Mouse (Mus musculus) hindbrain, embryonic 14.5 days (tissue): ENCODE data around the gene Mboat7. TPM values are rescaled to one million over a fixed set of nuclear protein-coding genes. Genes with fewer than 3 reads are reported as not detected.
A peak's percentile ranks its signal among the peaks of the same experiment; 100 is the strongest.

Experiments used
- ATAC-seq: fragments of 200-750 bp; cut with Nextera tagmentation; 2 replicates; pipeline ENCODE4 v1.8.0; 2017; ENCODE audit warnings: moderate number of reproducible peaks, mild to moderate bottlenecking, moderate TSS enrichment, moderate library complexity; ENCODE audit not compliant: low FRiP score
- DNase-seq: peaks from one replicate; pipeline ENCODE4 v3.0.0-alpha.2; 2015; ENCODE audit warnings: low spot score
- H3K27ac ChIP-seq: fragments of 300-500 bp; sonication (generic); 2 replicates; pipeline ENCODE4 v1.5.1; 2014; ENCODE audit warnings: mild to moderate bottlenecking, moderate library complexity
- H3K27me3 ChIP-seq: fragments of 300-500 bp; sonication (generic); 2 replicates; pipeline ENCODE4 v1.6.1; 2014; ENCODE audit warnings: mild to moderate bottlenecking, low read length, mixed read lengths; ENCODE audit not compliant: control insufficient read depth, insufficient read depth
- H3K36me3 ChIP-seq: fragments of 300-500 bp; sonication (generic); replicated peaks from 2 replicates; pipeline ENCODE4 v1.6.1; 2014; ENCODE audit not compliant: control insufficient read depth, insufficient read depth
- H3K4me1 ChIP-seq: fragments of 300-500 bp; sonication (generic); replicated peaks from 2 replicates; pipeline ENCODE4 v1.6.1; 2014; ENCODE audit warnings: antibody characterized with exemption, low read length, mixed read lengths; ENCODE audit not compliant: control insufficient read depth, insufficient read depth
- H3K4me2 ChIP-seq: fragments of 300-500 bp; sonication (generic); replicated peaks from 2 replicates; pipeline ENCODE4 v1.6.1; 2014; ENCODE audit warnings: mild to moderate bottlenecking, moderate library complexity
- H3K4me3 ChIP-seq: fragments of 300-500 bp; sonication (generic); replicated peaks from 2 replicates; pipeline ENCODE4 v1.5.1; 2014; ENCODE audit warnings: mild to moderate bottlenecking, low read length
- H3K9ac ChIP-seq: fragments of 300-500 bp; sonication (generic); 2 replicates; pipeline ENCODE4 v1.6.1; 2014
- H3K9me3 ChIP-seq: fragments of 300-500 bp; sonication (generic); 2 replicates; pipeline ENCODE4 v1.6.1; 2016; ENCODE audit warnings: low read length; ENCODE audit not compliant: control insufficient read depth
- WGBS: fragments of 180-500 bp; shearing (Covaris S2); extraction: QIAGEN DNeasy Blood & Tissue Kit; methylation state at CpG from one replicate; pipeline ENCODE4 v1.1.7; 2014; 5-methylcytosine and 5-hydroxymethylcytosine counted together
- microRNA-seq: library from miRNA; unstranded; fragments of <30 nt; microRNA quantifications from one replicate; pipeline ENCODE4, GENCODE M21; 2016
- polyA plus RNA-seq: library from polyadenylated mRNA; unstranded; fragments of >200 nt; fragmentation: Nextera tagmentation; extraction: Ambion mirVana; gene quantifications from 2 replicates; pipeline ENCODE4 v1.2.1, GENCODE M21; 2014

Gene Mboat7
- polyA plus RNA-seq, 1 experiment from 2014 or later = 80.4 TPM

GRCm38 (mm10) chr7:3630478-3630815 lies 62.9 kb downstream of the Mboat7 start:
- peak overlapping the region; percentile 80 for H3K4me2 ChIP-seq
- H3K4me1 ChIP-seq = peaks cover 18% of the 10 kb centered on the region
- H3K4me3 ChIP-seq = peak overlapping the region; percentile 54
- no peaks in the 10 kb centered on the region for H3K27me3 ChIP-seq
- 69% methylated on average over 3 of the region's 3 CpGs for WGBS
- DNase-seq = no peak
- H3K9me3 ChIP-seq = no peaks in the 10 kb centered on the region
- no peak for ATAC-seq
- peaks cover 36% of the 10 kb centered on the region for H3K36me3 ChIP-seq
- peak overlapping the region; percentile 66 for H3K9ac ChIP-seq
- no peak overlapping the region; the same call in 1 of the 2 replicates for H3K27ac ChIP-seq

- DNase-seq (peak; percentile 98), ATAC-seq (peak; percentile 90)
- Histone ChIP-seq H3K9me3 (no peaks in the 10 kb centered on the region), H3K9ac (peak within 1 kb of the TSS; percentile 66), H3K36me3 (peaks cover 36% of the 10 kb centered on the region), H3K27me3 (no peaks in the 10 kb centered on the region), H3K4me1 (peaks cover 18% of the 10 kb centered on the region), H3K4me3 (peak within 1 kb of the TSS; percentile 54), H3K27ac (peak within 1 kb of the TSS; percentile 70), H3K4me2 (peak within 1 kb of the TSS; percentile 80)
- WGBS = 1% methylated on average over 47 of the region's 47 CpGs
These were observed 63.5 kb downstream of the Mboat7 start, which contains the start of the genes Tfpt and Prpf31 for GRCm38 (mm10) chr7:3629543-3630477. TSS of gene Tfpt (minus strand) at chr7:3629929. TSS of gene Prpf31 (plus strand) at chr7:3629985.

GRCm38 (mm10) chr7:3629030-3629429 lies 64.3 kb downstream of the Mboat7 start:
- WGBS = 39% methylated on average over 4 of the region's 4 CpGs
- no peak for DNase-seq
- H3K9ac ChIP-seq = peak overlapping the region; percentile 66

More at GRCm38 (mm10) chr7:3629030-3629429, 64.3 kb downstream of the Mboat7 start:
- ATAC-seq = peak; percentile 29; the same call in 1 of the 2 replicates
- Histone ChIP-seq H3K27ac (peak overlapping the region; percentile 70), H3K4me2 (peak overlapping the region; percentile 80), H3K9me3 (no peaks in the 10 kb centered on the region), H3K4me3 (peak overlapping the region; percentile 54), H3K36me3 (peaks cover 40% of the 10 kb centered on the region), H3K27me3 (no peaks in the 10 kb centered on the region), H3K4me1 (peaks cover 18% of the 10 kb centered on the region)

Small RNAs within 50 kb of the gene (microRNA-seq; reads per million reads assigned to microRNA genes)
- gene Mir3572 = 3.2 reads per million, percentile 14 among the genes with 10 or more reads in this experiment

Other genes with a start within 250 kb of the Mboat7 start
- gene Tarm1, start 190.9 kb downstream of the Mboat7 start, polyA plus RNA-seq = not detected in 2 replicates
- gene Oscar, start 77.4 kb downstream of the Mboat7 start, polyA plus RNA-seq = 0.39 and 0.70 TPM in 2 replicates
- 503 and 642 TPM in 2 replicates for gene Ndufa3, start 76.2 kb downstream of the Mboat7 start, polyA plus RNA-seq
- gene Tfpt, start 63.6 kb downstream of the Mboat7 start, polyA plus RNA-seq = 27.0 and 31.7 TPM in 2 replicates
- gene Prpf31, start 63.5 kb downstream of the Mboat7 start, polyA plus RNA-seq = 79.5 and 80.8 TPM in 2 replicates
- 34.4 and 39.2 TPM in 2 replicates for gene Cnot3, start 48.3 kb downstream of the Mboat7 start, polyA plus RNA-seq
- gene Leng1, start 27.7 kb downstream of the Mboat7 start, polyA plus RNA-seq = 10.5 and 11.7 TPM in 2 replicates
- gene Tmc4, start 16.0 kb downstream of the Mboat7 start, polyA plus RNA-seq = 3.5 and 4.4 TPM in 2 replicates
- 263 and 275 TPM in 2 replicates for gene Tsen34, start 660 bp downstream of the Mboat7 start, polyA plus RNA-seq
- gene Rps9, start 10.5 kb upstream of the Mboat7 start, polyA plus RNA-seq = 732 and 840 TPM in 2 replicates
- gene Pirb, start 26.9 kb upstream of the Mboat7 start, polyA plus RNA-seq = 0.23 and 0.47 TPM in 2 replicates
- gene Gm15448, start 132.2 kb upstream of the Mboat7 start, polyA plus RNA-seq = not detected in 2 replicates
- gene Pira2, start 151.5 kb upstream of the Mboat7 start, polyA plus RNA-seq = 0.13 TPM in 1 of 2 replicates, not detected in the other
- gene Gm14548, start 204.6 kb upstream of the Mboat7 start, polyA plus RNA-seq = not detected in 2 replicates
- not detected in 2 replicates for gene Lilra6, start 222.0 kb upstream of the Mboat7 start, polyA plus RNA-seq